Mouse (Mus musculus): ENCODE data around the gene Map3k3. TPM values are rescaled to one million over a fixed set of nuclear protein-coding genes. Genes with fewer than 3 reads are reported as not detected.
"Not testable (repeated sequence)": the region's sequence is repeated elsewhere in the genome, so short reads cannot be mapped to it uniquely, and the experiment has no call there.

Map3k3 gene
- total RNA-seq, 2 experiments from 2014 or later, result 2.9 to 5.2 TPM

DNA sequence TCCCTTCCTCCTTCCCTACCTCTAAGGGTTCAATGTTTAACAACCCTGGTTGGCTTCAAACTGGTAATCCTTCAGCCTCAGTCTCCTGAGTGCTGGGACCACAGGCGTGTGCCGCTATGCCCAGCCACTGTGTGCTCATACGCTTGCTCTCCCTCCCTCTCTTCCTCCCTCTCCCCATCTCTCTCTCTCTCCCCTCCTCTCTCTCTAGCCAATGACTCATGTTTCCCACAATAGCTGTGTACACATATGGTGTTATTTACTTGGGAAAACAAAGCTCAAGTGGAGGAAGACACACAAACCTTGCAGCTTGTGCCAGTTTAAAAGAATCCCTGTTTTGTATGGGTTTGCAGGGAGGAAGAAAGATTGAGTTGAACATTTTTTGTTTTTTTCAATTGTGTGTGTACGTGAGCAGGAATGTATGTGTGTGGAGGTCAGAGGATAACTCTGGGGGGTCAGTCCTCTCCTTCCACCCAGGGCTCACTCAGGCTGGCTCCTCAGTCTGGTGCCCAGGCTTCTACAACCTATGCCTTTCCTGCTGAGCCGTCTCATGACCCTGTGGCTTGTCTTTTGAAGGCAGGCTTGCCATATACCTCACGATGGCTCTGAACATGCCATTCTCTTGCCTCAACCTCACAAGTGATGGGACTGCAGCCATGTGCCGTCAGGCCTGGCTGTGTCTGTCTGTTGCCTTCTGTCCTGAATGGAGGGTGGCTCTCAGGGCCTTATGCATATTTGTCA, 95.5 kb downstream of the Map3k3 start:
- ATAC-seq (replicated peaks; ENCODE audit: low FRiP score, poor library complexity, severe bottlenecking), result no peak

- no peak for ATAC-seq (replicated peaks; ENCODE audit: low FRiP score, poor library complexity, severe bottlenecking)
Observed at GRCm38 (mm10) chr11:106180449-106180801, 96.0 kb downstream of the Map3k3 start.

DNA sequence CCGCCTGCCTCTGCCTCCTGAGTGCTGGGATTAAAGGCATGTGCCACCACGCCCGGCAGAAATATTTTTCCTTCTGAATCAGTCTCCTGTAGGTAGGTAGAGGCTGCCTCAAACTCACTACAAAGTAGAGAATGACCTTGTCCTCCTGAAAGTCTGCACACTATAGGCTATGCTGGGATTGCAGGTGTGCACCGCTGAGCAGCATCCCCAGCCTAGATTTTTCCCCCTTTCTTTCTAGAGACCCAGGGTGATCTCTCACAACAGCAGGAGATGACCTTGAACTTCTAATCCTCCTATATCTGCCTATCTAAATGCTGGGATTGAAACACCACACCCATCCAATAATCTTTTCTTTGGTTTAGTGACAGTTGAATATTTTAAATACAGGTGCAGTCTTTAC, 102.9 kb downstream of the Map3k3 start:
- no peak for ATAC-seq (replicated peaks; ENCODE audit: low FRiP score, poor library complexity, severe bottlenecking)

DNA sequence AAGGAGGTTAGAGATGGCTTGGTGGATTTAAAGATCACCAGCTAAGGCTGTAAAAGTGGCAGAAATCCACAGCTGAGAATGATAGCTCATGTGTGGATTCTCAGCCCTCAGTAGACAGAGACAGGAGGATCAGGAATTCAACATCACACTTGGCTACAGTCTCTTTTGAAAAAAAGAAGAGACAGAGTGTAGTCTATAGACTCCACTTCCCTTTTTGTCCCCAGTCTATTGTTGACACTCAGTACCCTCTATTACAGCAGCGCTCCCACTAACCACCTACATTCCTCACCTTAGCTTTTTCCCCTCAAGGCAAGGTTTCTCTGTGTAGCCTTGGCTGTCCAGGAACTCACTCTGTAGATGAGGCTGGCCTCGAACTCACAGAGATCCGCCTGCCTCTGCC, 107.3 kb downstream of the Map3k3 start:
- ATAC-seq (replicated peaks; ENCODE audit: low FRiP score, poor library complexity, severe bottlenecking), result no peak

DNA sequence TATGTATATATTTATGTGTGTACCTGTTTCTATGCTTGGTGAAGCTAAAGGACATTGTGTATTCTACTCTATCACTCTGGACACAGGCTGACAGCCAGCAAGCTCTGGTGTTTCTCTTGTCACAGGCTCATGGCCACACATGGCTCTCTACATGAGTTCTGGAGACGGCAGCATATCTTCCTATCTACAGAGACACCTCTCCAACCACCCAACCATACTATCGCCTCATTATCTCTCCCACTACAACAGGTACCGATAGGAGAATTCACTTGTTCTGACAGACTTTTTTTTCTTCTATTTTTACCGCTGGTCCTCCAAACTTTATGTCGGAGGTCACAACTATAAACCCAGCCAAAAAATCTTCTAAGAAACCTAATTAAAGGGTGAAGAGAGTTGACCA, 107.8 kb downstream of the Map3k3 start:
- ATAC-seq (replicated peaks; ENCODE audit: low FRiP score, poor library complexity, severe bottlenecking), result no peak

- ATAC-seq (replicated peaks; ENCODE audit: low FRiP score, poor library complexity, severe bottlenecking), result peak; percentile 54
Observed at GRCm38 (mm10) chr11:106192657-106193370, 108.4 kb downstream of the Map3k3 start.

GRCm38 (mm10) chr11:106193371-106194154, 109.2 kb downstream of the Map3k3 start:
- ATAC-seq (replicated peaks; ENCODE audit: low FRiP score, poor library complexity, severe bottlenecking), result peak; percentile 91

DNA sequence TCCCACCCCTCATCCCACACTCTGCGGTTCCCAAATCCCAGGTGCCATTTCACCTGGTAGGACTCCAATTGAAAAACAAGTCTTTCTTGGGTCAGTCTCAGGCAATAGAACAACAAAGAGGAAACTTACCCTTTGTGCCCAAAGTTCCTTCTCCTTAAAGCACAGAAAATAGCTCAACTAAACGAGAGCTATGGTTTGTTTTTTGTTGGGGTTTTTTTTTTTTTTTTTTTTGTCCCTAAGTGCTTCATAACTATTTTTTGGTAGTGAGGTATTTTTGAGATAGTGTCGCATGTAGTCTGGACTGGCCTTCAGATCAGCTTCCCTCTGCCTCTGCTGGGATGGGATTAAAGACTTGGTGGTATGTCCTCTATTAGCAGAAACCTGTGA, 109.7 kb downstream of the Map3k3 start:
- ATAC-seq (replicated peaks; ENCODE audit: low FRiP score, poor library complexity, severe bottlenecking), result no peak

DNA sequence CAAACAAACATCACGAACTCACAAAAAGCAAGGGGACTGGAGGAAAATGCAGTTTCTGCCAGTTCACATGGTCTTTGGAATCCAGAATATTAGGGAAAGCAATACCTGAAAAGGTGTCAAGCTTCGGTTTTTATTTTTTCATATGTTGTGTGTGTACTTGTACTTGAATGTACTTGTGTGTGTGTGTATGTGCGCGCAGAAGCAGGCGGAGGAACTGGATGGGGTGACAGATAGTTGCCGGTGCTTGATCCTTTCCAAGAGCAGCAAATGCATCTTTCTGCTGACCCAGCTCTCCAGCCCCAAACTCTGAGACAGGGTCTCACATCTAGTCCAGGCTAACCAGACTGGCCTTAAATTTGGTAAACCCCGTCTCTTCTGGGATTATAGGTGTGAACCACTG, 110.5 kb downstream of the Map3k3 start:
- ATAC-seq (replicated peaks; ENCODE audit: low FRiP score, poor library complexity, severe bottlenecking), result no peak

DNA sequence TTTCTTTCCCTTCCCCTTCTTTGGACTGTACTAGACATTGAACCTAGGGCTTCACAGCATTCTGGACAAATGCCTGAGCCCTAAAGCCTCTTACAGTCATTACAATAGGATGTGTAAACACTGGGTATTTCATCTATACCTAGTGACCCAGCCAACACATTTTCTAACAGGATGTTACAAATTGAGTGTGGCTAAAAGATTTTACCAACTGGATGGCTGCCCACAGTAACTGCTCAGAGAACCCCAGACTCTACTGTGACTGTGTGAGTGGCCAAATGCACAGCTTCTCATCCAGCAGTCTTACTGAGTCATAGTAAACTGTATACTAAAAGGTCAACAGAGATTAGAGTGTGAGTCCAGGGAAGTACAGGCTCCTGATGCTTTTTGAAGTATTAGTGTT, 110.9 kb downstream of the Map3k3 start:
- no peak for ATAC-seq (replicated peaks; ENCODE audit: low FRiP score, poor library complexity, severe bottlenecking)

- ATAC-seq (replicated peaks; ENCODE audit: low FRiP score, poor library complexity, severe bottlenecking), result no peak
Observed at GRCm38 (mm10) chr11:106198277-106198676, 113.9 kb downstream of the Map3k3 start.

- not testable (repeated sequence) for ATAC-seq (replicated peaks; ENCODE audit: low FRiP score, poor library complexity, severe bottlenecking)
Observed at GRCm38 (mm10) chr11:106199997-106200396, 115.6 kb downstream of the Map3k3 start.

DNA sequence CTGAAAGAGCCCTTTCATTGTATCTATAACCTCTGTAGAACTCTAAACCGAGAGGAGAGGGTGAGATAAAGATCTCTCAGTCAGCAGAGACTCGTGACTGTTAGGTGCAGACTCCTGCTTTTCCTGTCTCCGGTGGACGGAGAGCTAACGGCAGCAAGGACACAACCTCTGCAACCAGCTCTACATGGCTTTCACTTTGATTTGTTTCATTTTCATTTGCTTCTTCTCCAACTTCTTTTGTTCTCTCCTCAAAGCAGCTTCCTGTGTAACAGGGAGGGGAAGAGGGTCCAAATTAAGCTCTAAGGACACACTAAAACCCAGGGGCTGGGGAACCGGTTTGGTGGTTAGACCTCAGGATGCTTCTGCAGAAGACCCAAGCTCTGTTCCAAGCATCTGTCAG, 116.3 kb downstream of the Map3k3 start:
- ATAC-seq (replicated peaks; ENCODE audit: low FRiP score, poor library complexity, severe bottlenecking), result no peak

- ATAC-seq (replicated peaks; ENCODE audit: low FRiP score, poor library complexity, severe bottlenecking), result no peak
Observed at GRCm38 (mm10) chr11:106201337-106202122, 117.1 kb downstream of the Map3k3 start.

DNA sequence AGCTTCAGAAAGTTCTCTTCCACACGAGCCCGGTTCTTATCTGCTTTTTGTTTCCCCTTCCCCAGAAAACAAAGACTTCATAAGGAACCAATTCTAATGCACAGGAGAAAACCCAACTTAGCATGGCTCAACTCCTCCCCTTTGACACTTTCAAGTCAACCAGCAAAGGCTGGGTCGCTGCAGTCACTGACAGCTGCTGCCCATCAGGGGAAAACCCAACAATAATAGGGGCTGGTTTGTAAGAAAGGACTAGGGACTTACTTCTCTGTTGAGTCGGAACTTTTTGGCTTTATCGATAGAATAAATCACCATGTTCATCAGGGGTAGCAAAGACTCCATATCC, 117.7 kb downstream of the Map3k3 start, which contains the start of gene Strada:
Gene Strada (minus strand): TSS at position 46 of the 343 bp plus-strand sequence.
- ATAC-seq (replicated peaks; ENCODE audit: low FRiP score, poor library complexity, severe bottlenecking), result no peak

Other genes starting within 250 kb of the Map3k3 start
- 0.77 TPM in 1 of 2 replicates, not detected in the other for gene Cyb561, start 131.3 kb upstream of the Map3k3 start, total RNA-seq (2015; ENCODE audit: low replicate concordance)
- 0.28 and 0.77 TPM in 2 replicates for gene Cyb561, start 131.3 kb upstream of the Map3k3 start, total RNA-seq (2017; ENCODE audit: low replicate concordance)
- gene Ace, start 116.7 kb upstream of the Map3k3 start, total RNA-seq (2015; ENCODE audit: low replicate concordance), result 0.96 and 7.3 TPM in 2 replicates
- gene Ace, start 116.7 kb upstream of the Map3k3 start, total RNA-seq (2017; ENCODE audit: low replicate concordance), result 2.3 and 5.3 TPM in 2 replicates
- not detected in 2 replicates for gene Ace3, start 89.9 kb upstream of the Map3k3 start, total RNA-seq (2015; ENCODE audit: low replicate concordance)
- not detected in 2 replicates for gene Ace3, start 89.9 kb upstream of the Map3k3 start, total RNA-seq (2017; ENCODE audit: low replicate concordance)
- not detected in 2 replicates for gene Kcnh6, start 76.5 kb upstream of the Map3k3 start, total RNA-seq (2015; ENCODE audit: low replicate concordance)
- 0.68 TPM in 1 of 2 replicates, not detected in the other for gene Kcnh6, start 76.5 kb upstream of the Map3k3 start, total RNA-seq (2017; ENCODE audit: low replicate concordance)
- gene Dcaf7, start 47.7 kb upstream of the Map3k3 start, total RNA-seq (2015; ENCODE audit: low replicate concordance), result 20.5 and 25.9 TPM in 2 replicates
- 20.2 and 27.3 TPM in 2 replicates for gene Dcaf7, start 47.7 kb upstream of the Map3k3 start, total RNA-seq (2017; ENCODE audit: low replicate concordance)
- gene Taco1, start 18.6 kb upstream of the Map3k3 start, total RNA-seq (2015; ENCODE audit: low replicate concordance), result 1.2 and 1.9 TPM in 2 replicates
- 0.17 and 8.5 TPM in 2 replicates for gene Taco1, start 18.6 kb upstream of the Map3k3 start, total RNA-seq (2017; ENCODE audit: low replicate concordance)
- gene Gm10840, start 76.2 kb downstream of the Map3k3 start, total RNA-seq (2015; ENCODE audit: low replicate concordance), result not detected in 2 replicates
- not detected in 2 replicates for gene Gm10840, start 76.2 kb downstream of the Map3k3 start, total RNA-seq (2017; ENCODE audit: low replicate concordance)
- gene Limd2, start 76.2 kb downstream of the Map3k3 start, total RNA-seq (2015; ENCODE audit: low replicate concordance), result 43.2 and 53.5 TPM in 2 replicates
- 7.4 and 14.3 TPM in 2 replicates for gene Limd2, start 76.2 kb downstream of the Map3k3 start, total RNA-seq (2017; ENCODE audit: low replicate concordance)
- 3.8 and 11.5 TPM in 2 replicates for gene Strada, start 117.6 kb downstream of the Map3k3 start, total RNA-seq (2015; ENCODE audit: low replicate concordance)
- gene Strada, start 117.6 kb downstream of the Map3k3 start, total RNA-seq (2017; ENCODE audit: low replicate concordance), result 4.9 and 5.7 TPM in 2 replicates
- gene Ccdc47, start 131.7 kb downstream of the Map3k3 start, total RNA-seq (2015; ENCODE audit: low replicate concordance), result 11.5 and 15.2 TPM in 2 replicates
- 38.8 and 57.4 TPM in 2 replicates for gene Ccdc47, start 131.7 kb downstream of the Map3k3 start, total RNA-seq (2017; ENCODE audit: low replicate concordance)
- gene Ddx42, start 132.3 kb downstream of the Map3k3 start, total RNA-seq (2015; ENCODE audit: low replicate concordance), result 13.4 and 14.6 TPM in 2 replicates
- gene Ddx42, start 132.3 kb downstream of the Map3k3 start, total RNA-seq (2017; ENCODE audit: low replicate concordance), result 18.8 and 35.8 TPM in 2 replicates
- gene Ftsj3, start 171.5 kb downstream of the Map3k3 start, total RNA-seq (2015; ENCODE audit: low replicate concordance), result 6.0 and 7.5 TPM in 2 replicates
- gene Ftsj3, start 171.5 kb downstream of the Map3k3 start, total RNA-seq (2017; ENCODE audit: low replicate concordance), result 24.0 and 29.1 TPM in 2 replicates
- gene Psmc5, start 171.5 kb downstream of the Map3k3 start, total RNA-seq (2015; ENCODE audit: low replicate concordance), result 11.7 and 23.8 TPM in 2 replicates
- 30.6 and 49.8 TPM in 2 replicates for gene Psmc5, start 171.5 kb downstream of the Map3k3 start, total RNA-seq (2017; ENCODE audit: low replicate concordance)
- gene Smarcd2, start 188.4 kb downstream of the Map3k3 start, total RNA-seq (2015; ENCODE audit: low replicate concordance), result 15.9 and 17.1 TPM in 2 replicates
- gene Smarcd2, start 188.4 kb downstream of the Map3k3 start, total RNA-seq (2017; ENCODE audit: low replicate concordance), result 41.4 and 51.1 TPM in 2 replicates
- gene Tcam1, start 192.1 kb downstream of the Map3k3 start, total RNA-seq (2015; ENCODE audit: low replicate concordance), result 0.42 TPM in 1 of 2 replicates, not detected in the other
- gene Tcam1, start 192.1 kb downstream of the Map3k3 start, total RNA-seq (2017; ENCODE audit: low replicate concordance), result 0.56 TPM in 1 of 2 replicates, not detected in the other
- gene Gh, start 217.3 kb downstream of the Map3k3 start, total RNA-seq (2015; ENCODE audit: low replicate concordance), result not detected in 2 replicates
- gene Gh, start 217.3 kb downstream of the Map3k3 start, total RNA-seq (2017; ENCODE audit: low replicate concordance), result not detected in 2 replicates
- 10.7 and 16.1 TPM in 2 replicates for gene Cd79b, start 230.1 kb downstream of the Map3k3 start, total RNA-seq (2015; ENCODE audit: low replicate concordance)
- 3.2 and 7.2 TPM in 2 replicates for gene Cd79b, start 230.1 kb downstream of the Map3k3 start, total RNA-seq (2017; ENCODE audit: low replicate concordance)

Measured in erythroblast, adult 5-6 weeks (primary cell).